Mouse (Mus musculus) CH12.LX (cell line): ENCODE results near the gene Rnf126.

ENCODE experiments used
- IRF4 ChIP-seq: IDR thresholded peaks from 2 replicates; pipeline ENCODE4 v1.6.1; 2014; ENCODE audit warnings: low read depth, mild to moderate bottlenecking, inconsistent platforms, low read length, improper control_type of control experiment
- MXI1 ChIP-seq: IDR thresholded peaks from 2 replicates; pipeline ENCODE4 v1.6.1; 2011; ENCODE audit warnings: mild to moderate bottlenecking, low read depth, low read length, improper control_type of control experiment
- MYC ChIP-seq: IDR thresholded peaks from 2 replicates; pipeline ENCODE4 v1.6.1; 2011; ENCODE audit warnings: low read depth, mild to moderate bottlenecking, improper control_type of control experiment, low read length
- POLR2A ChIP-seq: IDR thresholded peaks from 2 replicates; pipeline ENCODE4 v1.6.1; 2011; ENCODE audit warnings: low read depth, mild to moderate bottlenecking, improper control_type of control experiment, low read length
- SIN3A ChIP-seq: IDR thresholded peaks from 2 replicates; pipeline ENCODE4 v1.6.1; 2012; ENCODE audit warnings: low read length, improper control_type of control experiment, inconsistent platforms
- TBP ChIP-seq: conservative IDR thresholded peaks from 2 replicates; pipeline ENCODE4 v1.6.1; 2011; ENCODE audit warnings: low read depth, low read length, improper control_type of control experiment
- USF1 ChIP-seq: IDR thresholded peaks from 2 replicates; pipeline ENCODE4 v1.6.1; 2014; ENCODE audit warnings: low read depth, mild to moderate bottlenecking, inconsistent platforms, low read length, improper control_type of control experiment

DNA sequence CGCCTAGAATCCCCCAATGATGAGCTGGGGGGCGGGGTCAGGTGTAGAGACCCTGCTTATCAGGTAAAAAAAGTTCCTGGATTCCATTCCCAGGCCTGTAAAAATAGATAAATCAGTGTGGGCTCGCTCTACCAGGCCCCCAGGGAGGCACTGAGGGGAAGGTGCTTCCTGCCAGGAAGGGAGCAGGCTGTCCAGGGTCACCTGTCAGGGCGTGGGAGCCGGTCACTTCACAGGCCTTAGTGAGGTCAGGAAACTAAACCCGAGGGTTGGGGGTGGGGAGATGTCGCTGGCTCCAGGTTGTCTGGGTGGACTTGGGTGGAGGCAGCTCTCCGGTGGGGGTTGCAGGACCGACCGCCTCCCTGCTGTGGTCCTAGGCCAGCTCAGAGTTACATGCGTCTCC is 38.9 kb upstream of the Rnf126 start:
- TF ChIP-seq MYC (no peak), USF1 (no peak), POLR2A (no peak), SIN3A (no peak), IRF4 (no peak), MXI1 (no peak), TBP (no peak)
